Mouse (Mus musculus): ENCODE data around the gene Tpo. TPM values are rescaled to one million over a fixed set of nuclear protein-coding genes. Genes with fewer than 3 reads are reported as not detected.
A peak's percentile ranks its signal among the peaks of the same experiment; 100 is the strongest.

The Tpo gene
- polyA plus RNA-seq, 1 experiment from 2014 or later, result 0.15 TPM

DNA sequence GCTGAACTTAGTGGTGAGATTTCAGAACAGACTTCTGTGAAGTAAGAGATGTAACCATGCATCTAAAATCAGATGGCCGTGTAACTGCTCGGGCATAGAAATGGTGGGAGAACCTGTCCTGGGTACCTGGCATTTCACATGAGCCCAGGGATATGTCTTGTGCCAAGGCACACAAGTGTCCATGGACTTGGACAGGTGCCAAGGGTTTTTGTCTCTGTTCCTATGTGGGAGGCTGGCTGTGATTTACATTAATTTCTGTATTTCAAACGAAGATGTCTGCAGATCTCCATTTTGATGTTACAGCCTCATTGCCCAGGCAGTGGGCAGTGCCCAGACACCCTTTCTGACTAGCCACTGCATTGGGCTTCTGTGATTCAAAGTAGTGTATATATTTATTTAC, 115.3 kb downstream of the Tpo start:
- no peaks in the 10 kb centered on the region for H3K4me1 ChIP-seq (ENCODE audit: control insufficient read depth, insufficient read depth, low read length)
- no peak overlapping the region for H3K27ac ChIP-seq (ENCODE audit: low read depth, low read length)
- H3K27me3 ChIP-seq (replicated peaks; ENCODE audit: control insufficient read depth, insufficient read depth, low read length), result no peaks in the 10 kb centered on the region
- ATAC-seq, result no peak
- no peak overlapping the region for H3K4me2 ChIP-seq (ENCODE audit: low read length)
- WGBS, result 78% methylated on average over 3 of the region's 3 CpGs
- H3K9me3 ChIP-seq (replicated peaks; ENCODE audit: control insufficient read depth, low read length), result no peaks in the 10 kb centered on the region
- H3K4me3 ChIP-seq (ENCODE audit: low read depth, low read length), result no peak overlapping the region
- no peak overlapping the region for H3K9ac ChIP-seq (ENCODE audit: low read length)
- peak; percentile 26 for DNase-seq (ENCODE audit: low spot score)
- peaks cover 64% of the 10 kb centered on the region for H3K36me3 ChIP-seq (ENCODE audit: control insufficient read depth, insufficient read depth, low read length)

DNA sequence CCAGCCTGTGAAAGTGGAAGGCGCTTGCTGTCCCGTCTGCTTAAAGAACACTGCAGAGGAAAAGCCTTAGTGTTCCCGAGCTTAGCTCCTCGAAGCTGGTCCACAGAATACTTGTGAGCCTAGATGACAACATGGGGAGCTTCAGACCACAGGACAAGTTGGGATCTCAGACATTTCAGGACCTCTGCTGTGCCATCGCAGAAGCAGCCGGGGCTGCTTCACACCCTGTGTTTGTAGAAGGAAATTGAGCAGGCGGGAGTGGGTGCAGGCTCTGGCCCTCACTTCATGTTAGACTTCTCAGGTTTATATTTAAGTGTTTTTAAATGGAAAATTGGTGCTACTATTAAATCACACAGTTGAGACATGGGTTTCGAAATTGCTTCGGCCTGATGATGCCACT, 116.9 kb downstream of the Tpo start:
- DNase-seq (ENCODE audit: low spot score) (no peak), ATAC-seq (no peak)
- no peaks in the 10 kb centered on the region for H3K4me1 ChIP-seq (ENCODE audit: control insufficient read depth, insufficient read depth, low read length)
- H3K9me3 ChIP-seq (replicated peaks; ENCODE audit: control insufficient read depth, low read length), result no peaks in the 10 kb centered on the region
- no peak overlapping the region for H3K4me3 ChIP-seq (ENCODE audit: low read depth, low read length)
- H3K9ac ChIP-seq (ENCODE audit: low read length), result no peak overlapping the region
- WGBS, result 85% methylated on average over 9 of the region's 9 CpGs
- H3K36me3 ChIP-seq (ENCODE audit: control insufficient read depth, insufficient read depth, low read length), result peaks cover 76% of the 10 kb centered on the region
- no peak overlapping the region for H3K27ac ChIP-seq (ENCODE audit: low read depth, low read length)
- no peak overlapping the region for H3K4me2 ChIP-seq (ENCODE audit: low read length)
- no peaks in the 10 kb centered on the region for H3K27me3 ChIP-seq (replicated peaks; ENCODE audit: control insufficient read depth, insufficient read depth, low read length)

- ATAC-seq, result no peak
- no peak overlapping the region for H3K4me2 ChIP-seq (ENCODE audit: low read length)
- H3K27me3 ChIP-seq (replicated peaks; ENCODE audit: control insufficient read depth, insufficient read depth, low read length), result no peaks in the 10 kb centered on the region
- no peak overlapping the region for H3K27ac ChIP-seq (ENCODE audit: low read depth, low read length)
- no peak overlapping the region for H3K4me3 ChIP-seq (ENCODE audit: low read depth, low read length)
- no peaks in the 10 kb centered on the region for H3K9me3 ChIP-seq (replicated peaks; ENCODE audit: control insufficient read depth, low read length)
- 93% methylated on average over 5 of the region's 5 CpGs for WGBS
- no peak overlapping the region for H3K9ac ChIP-seq (ENCODE audit: low read length)
- peaks cover 7% of the 10 kb centered on the region; the same call in 1 of the 2 replicates for H3K4me1 ChIP-seq (ENCODE audit: control insufficient read depth, insufficient read depth, low read length)
- no peak for DNase-seq (ENCODE audit: low spot score)
- H3K36me3 ChIP-seq (ENCODE audit: control insufficient read depth, insufficient read depth, low read length), result peaks cover 85% of the 10 kb centered on the region
These were observed 123.7 kb downstream of the Tpo start for GRCm38 (mm10) chr12:30008741-30009140.

- H3K4me3 ChIP-seq (ENCODE audit: low read depth, low read length), result no peak overlapping the region
- H3K9ac ChIP-seq (ENCODE audit: low read length), result no peak overlapping the region
- ATAC-seq (no peak), DNase-seq (ENCODE audit: low spot score) (no peak)
- peaks cover 7% of the 10 kb centered on the region; the same call in 1 of the 2 replicates for H3K4me1 ChIP-seq (ENCODE audit: control insufficient read depth, insufficient read depth, low read length)
- WGBS, result 89% methylated on average over 9 of the region's 9 CpGs
- H3K27me3 ChIP-seq (replicated peaks; ENCODE audit: control insufficient read depth, insufficient read depth, low read length), result no peaks in the 10 kb centered on the region
- H3K4me2 ChIP-seq (ENCODE audit: low read length), result no peak overlapping the region
- no peak overlapping the region for H3K27ac ChIP-seq (ENCODE audit: low read depth, low read length)
- no peaks in the 10 kb centered on the region for H3K9me3 ChIP-seq (replicated peaks; ENCODE audit: control insufficient read depth, low read length)
- peaks cover 85% of the 10 kb centered on the region for H3K36me3 ChIP-seq (ENCODE audit: control insufficient read depth, insufficient read depth, low read length)
These were observed 125.8 kb downstream of the Tpo start for GRCm38 (mm10) chr12:30006586-30006985.

Other genes with a start within 250 kb of the Tpo start
- gene Pxdn, start 195.0 kb downstream of the Tpo start, polyA plus RNA-seq (2014; fragmentation: Nextera tagmentation; extraction: Ambion mirVana), result 31.2 and 41.4 TPM in 2 replicates
- gene Sntg2, start 240.8 kb upstream of the Tpo start, polyA plus RNA-seq (2014; fragmentation: Nextera tagmentation; extraction: Ambion mirVana), result 1.5 and 3.9 TPM in 2 replicates